Mouse (Mus musculus): ENCODE results near the gene Pcyt1a. TPM values are rescaled to one million over a fixed set of nuclear protein-coding genes. Genes with fewer than 3 reads are reported as not detected.

Gene Pcyt1a
- total and polyA plus RNA-seq, 3 experiments = 17.0 to 25.7 (median 21.1) TPM

- H3K36me3 ChIP-seq (replicated peaks in 1 of 2; ENCODE audit: control insufficient read depth in 1 of 2, insufficient read depth in 1 of 2, low read length in 1 of 2) = peaks cover 66 to 91% of the 10 kb centered on the region in 2 experiments
Observed at GRCm38 (mm10) chr16:32382901-32383300, 47.8 kb upstream of the Pcyt1a start.

GRCm38 (mm10) chr16:32384885-32385284, 45.8 kb upstream of the Pcyt1a start:
- in situ Hi-C loops (cut with MboI; ENCODE audit: low pct_ligation_motif_present, low pct_unique_long_range_greater_than_20kb, low sequenced_read_pairs) = no loop called here
- TF ChIP-seq ZC3H11A (IDR thresholded peaks at IDR 0.05; ENCODE audit: low read depth, low read length) = no peak
- TF ChIP-seq UBTF (IDR thresholded peaks at IDR 0.05; ENCODE audit: low read depth, low read length) = no peak
- no peak for TF ChIP-seq ETS1 (conservative IDR thresholded peaks at IDR 0.05; ENCODE audit: low read depth, low read length)
- no peak for TF ChIP-seq NRF1 (IDR thresholded peaks at IDR 0.05; ENCODE audit: low read depth, low read length)
- TF ChIP-seq IRF4 (IDR thresholded peaks at IDR 0.05; ENCODE audit: low read depth, low read length) = no peak
- TF ChIP-seq SIN3A (IDR thresholded peaks at IDR 0.05; ENCODE audit: low read length) = no peak
- no peak for TF ChIP-seq CHD1 (IDR thresholded peaks at IDR 0.05; ENCODE audit: low read depth, low read length)
- TF ChIP-seq NELFE (IDR thresholded peaks at IDR 0.05; ENCODE audit: low read depth, low read length) = no peak
- no peak for TF ChIP-seq RCOR1 (conservative IDR thresholded peaks at IDR 0.05; ENCODE audit: low read depth, low read length)
- no peak for TF ChIP-seq TBP (conservative IDR thresholded peaks at IDR 0.05; ENCODE audit: low read depth, low read length)
- no peak for TF ChIP-seq SMC3 (IDR thresholded peaks at IDR 0.05; ENCODE audit: low read depth, low read length)
- H3K4me2 ChIP-seq (ENCODE audit: insufficient read depth, low read depth, poor library complexity, severe bottlenecking) = no peak overlapping the region
- dilution Hi-C loops (cut with MboI; ENCODE audit: extremely low pct_ligation_motif_present, extremely low pct_unique_long_range_greater_than_20kb, low sequenced_read_pairs) = no loop called here
- H3K9me3 ChIP-seq (replicated peaks; ENCODE audit: low read length) = no peaks in the 10 kb centered on the region
- DNase-seq (ENCODE audit: extremely low read depth) = no peak
- no peak overlapping the region for H3K9ac ChIP-seq (ENCODE audit: insufficient read depth, low read depth)
- H3K4me3 ChIP-seq (replicated peaks in 1 of 3; ENCODE audit: low read depth in 2 of 3, low read length in 2 of 3, poor library complexity in 1 of 3) = no peak overlapping the region
- H3K27ac ChIP-seq (ENCODE audit: insufficient read depth, low read depth) = no peak overlapping the region
- peaks cover 48 to 88% of the 10 kb centered on the region in 2 experiments for H3K36me3 ChIP-seq (replicated peaks in 1 of 2; ENCODE audit: control insufficient read depth in 1 of 2, insufficient read depth in 1 of 2, low read length in 1 of 2)
- H3K4me1 ChIP-seq (ENCODE audit: control insufficient read depth in 1 of 2, insufficient read depth in 2 of 2) = no peaks in the 10 kb centered on the region
- no peaks in the 10 kb centered on the region for H3K27me3 ChIP-seq (replicated peaks)
- H3K79me2 ChIP-seq (replicated peaks; ENCODE audit: control insufficient read depth, extremely low read depth, insufficient read depth, poor library complexity, severe bottlenecking) = no peaks in the 10 kb centered on the region

More at GRCm38 (mm10) chr16:32382901-32383300, 47.8 kb upstream of the Pcyt1a start:
- TF ChIP-seq ZC3H11A (IDR thresholded peaks at IDR 0.05; ENCODE audit: low read depth, low read length) (no peak), UBTF (IDR thresholded peaks at IDR 0.05; ENCODE audit: low read depth, low read length) (no peak), POLR2A (IDR thresholded peaks at IDR 0.05; ENCODE audit: low read depth, low read length) (no peak), TBP (conservative IDR thresholded peaks at IDR 0.05; ENCODE audit: low read depth, low read length) (no peak), ELF1 (IDR thresholded peaks at IDR 0.05; ENCODE audit: low read depth, low read length) (no peak), MAZ (IDR thresholded peaks at IDR 0.05; ENCODE audit: low read depth, low read length) (no peak), SIN3A (IDR thresholded peaks at IDR 0.05; ENCODE audit: low read length) (no peak), CHD1 (IDR thresholded peaks at IDR 0.05; ENCODE audit: low read depth, low read length) (no peak), PAX5 (IDR thresholded peaks at IDR 0.05; ENCODE audit: low read length) (no peak), SMC3 (IDR thresholded peaks at IDR 0.05; ENCODE audit: low read depth, low read length) (no peak)
- H3K27ac ChIP-seq (ENCODE audit: insufficient read depth, low read depth) = no peak overlapping the region
- H3K9me3 ChIP-seq (replicated peaks; ENCODE audit: low read length) = peaks cover 6% of the 10 kb centered on the region
- no peaks in the 10 kb centered on the region for H3K4me1 ChIP-seq (ENCODE audit: control insufficient read depth in 1 of 2, insufficient read depth in 2 of 2)
- in situ Hi-C loops (cut with MboI; ENCODE audit: low pct_ligation_motif_present, low pct_unique_long_range_greater_than_20kb, low sequenced_read_pairs) = no loop called here
- no peak overlapping the region for H3K9ac ChIP-seq (ENCODE audit: insufficient read depth, low read depth)
- H3K4me3 ChIP-seq (replicated peaks in 1 of 3; ENCODE audit: low read depth in 2 of 3, low read length in 2 of 3, poor library complexity in 1 of 3) = no peak overlapping the region
- H3K79me2 ChIP-seq (replicated peaks; ENCODE audit: control insufficient read depth, extremely low read depth, insufficient read depth, poor library complexity, severe bottlenecking) = no peaks in the 10 kb centered on the region
- dilution Hi-C loops (cut with MboI; ENCODE audit: extremely low pct_ligation_motif_present, extremely low pct_unique_long_range_greater_than_20kb, low sequenced_read_pairs) = no loop called here
- no peak for DNase-seq (ENCODE audit: extremely low read depth)
- no peaks in the 10 kb centered on the region for H3K27me3 ChIP-seq (replicated peaks)
- no peak overlapping the region for H3K4me2 ChIP-seq (ENCODE audit: insufficient read depth, low read depth, poor library complexity, severe bottlenecking)
